Mouse (Mus musculus) kidney, embryonic 14.5 days (tissue): Measurements from ENCODE around the gene Wwox. TPM values are rescaled to one million over a fixed set of nuclear protein-coding genes. Genes with fewer than 3 reads are reported as not detected.

ENCODE experiments used
- ATAC-seq: fragments of 200-750 bp; cut with Nextera tagmentation; 2 replicates; pipeline ENCODE4 v1.8.0; 2017; ENCODE audit warnings: moderate number of reproducible peaks, mild to moderate bottlenecking, moderate TSS enrichment, moderate library complexity; ENCODE audit not compliant: low FRiP score, low TSS enrichment
- H3K27ac ChIP-seq: fragments of 300-500 bp; sonication (generic); 2 replicates; pipeline ENCODE4 v1.5.1; 2014; ENCODE audit warnings: low read depth, mild to moderate bottlenecking, low read length, moderate library complexity, mixed read lengths
- H3K27me3 ChIP-seq: fragments of 300-500 bp; sonication (generic); 2 replicates; pipeline ENCODE4 v1.6.1; 2014; ENCODE audit warnings: mild to moderate bottlenecking, low read length; ENCODE audit not compliant: control insufficient read depth, insufficient read depth
- H3K36me3 ChIP-seq: fragments of 300-500 bp; sonication (generic); 2 replicates; pipeline ENCODE4 v1.6.1; 2014; ENCODE audit warnings: low read length, mixed read lengths; ENCODE audit not compliant: control insufficient read depth, insufficient read depth
- H3K4me1 ChIP-seq: fragments of 300-500 bp; sonication (generic); 2 replicates; pipeline ENCODE4 v1.6.1; 2014; ENCODE audit warnings: low read length, mixed read lengths; ENCODE audit not compliant: control insufficient read depth, insufficient read depth
- H3K4me2 ChIP-seq: fragments of 300-500 bp; sonication (generic); replicated peaks from 2 replicates; pipeline ENCODE4 v1.6.1; 2014; ENCODE audit warnings: low read depth, mild to moderate bottlenecking, low read length
- H3K4me3 ChIP-seq: fragments of 300-500 bp; sonication (generic); 2 replicates; pipeline ENCODE4 v1.5.1; 2014; ENCODE audit warnings: mild to moderate bottlenecking, low read length
- H3K9ac ChIP-seq: fragments of 300-500 bp; sonication (generic); 2 replicates; pipeline ENCODE4 v1.6.1; 2014; ENCODE audit warnings: low read depth, mild to moderate bottlenecking, low read length, moderate library complexity
- H3K9me3 ChIP-seq: fragments of 300-500 bp; sonication (generic); 2 replicates; pipeline ENCODE4 v1.6.1; 2016; ENCODE audit warnings: low read length; ENCODE audit not compliant: control insufficient read depth
- WGBS: fragments of 180-500 bp; shearing (Covaris S2); extraction: QIAGEN DNeasy Blood & Tissue Kit; methylation state at CpG from one replicate; pipeline ENCODE4 v1.1.7; 2014; 5-methylcytosine and 5-hydroxymethylcytosine counted together
- polyA plus RNA-seq: library from polyadenylated mRNA; unstranded; fragments of >200 nt; fragmentation: Nextera tagmentation; extraction: Ambion mirVana; gene quantifications from 2 replicates; pipeline ENCODE4 v1.2.1, GENCODE M21; 2014

Wwox gene
- polyA plus RNA-seq, 1 experiment from 2014 or later, result 17.0 TPM

DNA sequence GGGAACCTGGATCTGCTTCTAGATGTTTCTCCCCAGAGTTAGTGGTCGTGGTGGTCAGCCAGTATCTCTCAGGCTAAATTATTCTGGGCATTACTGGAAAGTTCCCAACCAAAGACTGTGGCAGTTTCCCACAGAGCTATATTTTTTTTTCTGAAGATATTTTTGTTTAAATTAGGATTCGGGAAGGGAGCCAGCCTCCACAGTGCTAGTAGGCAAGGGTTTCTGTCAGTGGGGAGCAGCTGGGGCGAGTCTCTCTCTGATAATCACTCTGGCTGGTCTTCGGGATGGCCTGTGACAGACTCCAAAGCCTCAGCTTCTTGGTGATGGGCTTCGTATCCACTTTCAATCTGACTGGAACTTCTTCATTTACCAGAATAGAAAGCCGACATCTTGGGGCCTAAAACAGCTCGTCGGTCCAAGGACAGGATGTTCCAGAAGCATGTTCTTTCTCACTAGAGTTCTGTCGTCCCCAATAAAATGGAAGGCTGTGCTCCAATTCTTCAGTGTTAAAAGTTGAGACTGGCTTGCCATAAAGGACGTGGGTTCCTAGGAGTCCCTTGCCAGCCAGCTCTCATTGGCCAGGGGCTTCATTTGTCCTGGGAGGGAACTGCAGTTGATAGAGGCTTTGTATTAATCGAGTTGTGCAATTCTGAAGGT, 244.7 kb downstream of the Wwox start:
- no peak overlapping the region for H3K4me3 ChIP-seq
- H3K27me3 ChIP-seq, result no peaks in the 10 kb centered on the region
- WGBS, result 83% methylated on average over 11 of the region's 11 CpGs
- H3K36me3 ChIP-seq, result no peaks in the 10 kb centered on the region
- H3K9me3 ChIP-seq, result no peaks in the 10 kb centered on the region
- no peak overlapping the region for H3K9ac ChIP-seq
- H3K4me2 ChIP-seq, result no peak overlapping the region
- peaks cover 20% of the 10 kb centered on the region for H3K4me1 ChIP-seq
- ATAC-seq, result no peak
- H3K27ac ChIP-seq, result no peak overlapping the region

DNA sequence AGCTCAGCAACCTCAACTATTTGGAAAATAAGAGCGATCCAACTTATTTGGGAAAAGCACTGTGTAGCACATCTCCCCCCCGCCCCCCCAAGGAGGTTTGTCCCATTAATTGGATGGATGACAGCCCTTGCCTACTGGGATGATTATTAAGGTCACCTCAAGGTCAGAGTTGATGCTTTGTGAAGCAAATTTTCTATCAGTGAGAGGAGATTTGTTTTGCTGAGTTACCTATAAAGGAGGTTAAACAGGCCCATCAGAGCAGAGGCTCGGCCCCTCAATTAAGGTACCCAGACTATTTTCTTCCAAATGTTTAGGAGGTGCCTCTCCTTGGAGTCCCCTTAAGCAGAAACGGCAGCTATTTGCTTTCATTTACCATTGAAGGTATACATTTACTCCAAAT, 247.0 kb downstream of the Wwox start:
- no peaks in the 10 kb centered on the region for H3K27me3 ChIP-seq
- peaks cover 2% of the 10 kb centered on the region; the same call in 1 of the 2 replicates for H3K4me1 ChIP-seq
- no peaks in the 10 kb centered on the region for H3K9me3 ChIP-seq
- no peak overlapping the region for H3K9ac ChIP-seq
- 87% methylated on average over 4 of the region's 4 CpGs for WGBS
- no peak overlapping the region for H3K4me3 ChIP-seq
- no peak overlapping the region for H3K27ac ChIP-seq
- no peak overlapping the region for H3K4me2 ChIP-seq
- H3K36me3 ChIP-seq, result no peaks in the 10 kb centered on the region
- no peak for ATAC-seq

- Histone ChIP-seq H3K4me1 (no peaks in the 10 kb centered on the region), H3K9ac (no peak overlapping the region), H3K27me3 (no peaks in the 10 kb centered on the region), H3K36me3 (no peaks in the 10 kb centered on the region), H3K9me3 (no peaks in the 10 kb centered on the region), H3K4me3 (no peak overlapping the region), H3K4me2 (no peak overlapping the region), H3K27ac (no peak overlapping the region)
- WGBS, result 83% methylated on average over 11 of the region's 11 CpGs
- no peak for ATAC-seq
These were observed 249.3 kb downstream of the Wwox start for GRCm38 (mm10) chr8:114688732-114689131.

DNA sequence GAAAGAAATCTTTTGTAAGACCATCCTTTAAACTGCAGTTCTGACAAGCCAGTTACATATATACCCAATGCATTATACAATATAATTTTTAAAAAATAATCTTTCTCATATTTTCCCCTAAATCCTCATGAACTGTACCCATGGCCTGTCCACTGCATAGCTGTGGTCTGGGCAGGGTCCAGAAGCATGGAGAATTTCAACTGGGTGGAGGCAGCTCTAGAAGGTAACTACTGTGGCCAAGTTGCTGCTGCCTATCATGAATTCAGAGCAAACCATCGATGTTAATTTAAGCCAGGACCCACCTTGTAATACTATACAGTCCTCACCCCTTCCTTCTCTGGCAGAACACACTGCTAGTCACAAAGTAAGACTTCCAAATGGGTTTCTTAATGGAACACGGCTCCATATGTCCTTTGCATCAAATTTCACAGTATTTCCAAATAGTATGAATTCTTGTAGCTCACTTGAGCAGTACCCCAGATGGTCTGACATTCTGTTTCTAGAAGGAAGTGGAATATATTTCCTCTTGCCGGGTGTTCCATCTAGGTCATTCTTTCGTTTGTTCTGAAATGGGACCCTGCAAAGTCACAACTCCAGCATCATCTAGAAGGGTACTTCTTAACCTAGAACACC, 255.2 kb downstream of the Wwox start:
- no peak for ATAC-seq
- no peak overlapping the region for H3K27ac ChIP-seq

DNA sequence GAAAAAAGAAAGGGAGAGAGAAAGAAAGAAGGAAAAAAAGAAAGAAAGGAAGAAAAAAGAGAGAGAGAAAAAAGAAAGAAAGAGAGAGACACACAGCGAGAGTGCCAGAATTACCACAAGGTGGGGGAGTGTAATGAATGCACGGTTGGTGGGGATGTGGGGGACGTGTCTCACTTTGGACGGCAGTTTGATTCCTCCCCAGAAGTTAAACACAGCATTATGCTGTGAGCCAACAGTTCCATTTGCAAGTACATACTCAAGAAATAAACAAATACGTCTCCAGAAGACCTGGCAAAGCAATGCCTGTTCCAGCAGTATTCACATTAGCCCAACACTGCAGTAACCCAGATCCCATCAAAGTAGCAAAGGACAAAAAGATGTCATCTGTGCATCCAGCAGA, 264.1 kb downstream of the Wwox start:
- Histone ChIP-seq H3K4me2 (no peak overlapping the region), H3K9ac (no peak overlapping the region), H3K27ac (no peak overlapping the region), H3K36me3 (no peaks in the 10 kb centered on the region), H3K4me1 (peaks cover 8% of the 10 kb centered on the region; the same call in 1 of the 2 replicates), H3K9me3 (no peaks in the 10 kb centered on the region; the same call in 1 of the 2 replicates), H3K27me3 (no peaks in the 10 kb centered on the region), H3K4me3 (no peak overlapping the region)
- ATAC-seq, result no peak
- WGBS, result 41% methylated on average over 5 of the region's 5 CpGs

More for the DNA sequence above, 255.2 kb downstream of the Wwox start:
- no peaks in the 10 kb centered on the region for H3K27me3 ChIP-seq
- no peak overlapping the region for H3K9ac ChIP-seq
- no peaks in the 10 kb centered on the region for H3K36me3 ChIP-seq
- no peak overlapping the region for H3K4me3 ChIP-seq
- no peaks in the 10 kb centered on the region for H3K4me1 ChIP-seq
- no peak overlapping the region for H3K4me2 ChIP-seq
- 72% methylated on average over 4 of the region's 4 CpGs for WGBS
- H3K9me3 ChIP-seq, result no peaks in the 10 kb centered on the region; the same call in 1 of the 2 replicates

DNA sequence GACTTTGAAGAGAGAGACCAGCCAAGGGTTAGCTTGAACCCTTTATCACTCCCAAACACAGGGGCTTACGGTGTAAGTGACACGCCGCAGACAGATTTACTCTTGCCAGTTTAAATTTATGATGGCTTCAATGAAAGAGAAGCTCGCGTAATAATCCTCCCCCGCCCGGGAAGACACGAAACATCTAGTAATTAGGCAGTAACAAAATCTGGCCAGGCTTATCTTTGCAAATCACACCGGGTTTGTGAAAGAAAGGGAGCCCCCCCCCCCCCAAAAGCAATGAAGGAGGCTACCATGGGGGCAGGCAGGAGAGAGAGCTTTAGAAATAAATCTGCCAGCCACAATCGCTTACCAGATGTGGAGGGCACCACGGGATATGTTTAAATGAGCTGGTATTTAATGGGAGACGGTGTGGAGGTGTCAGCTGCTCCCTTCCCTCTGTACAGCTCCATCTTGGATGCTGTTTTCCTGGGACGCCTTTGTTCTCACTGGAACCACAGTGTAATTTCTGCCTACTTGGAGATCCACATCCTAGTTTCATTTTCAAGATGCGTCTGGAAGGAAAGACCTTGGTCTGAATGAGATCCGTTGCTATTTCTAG, 268.2 kb downstream of the Wwox start:
- H3K4me1 ChIP-seq, result peaks cover 14% of the 10 kb centered on the region; the same call in 1 of the 2 replicates
- no peaks in the 10 kb centered on the region for H3K27me3 ChIP-seq
- H3K9ac ChIP-seq, result no peak overlapping the region
- no peak overlapping the region; the same call in 1 of the 2 replicates for H3K4me3 ChIP-seq
- WGBS, result 5% methylated on average over 15 of the region's 15 CpGs
- peak overlapping the region; percentile 44; the same call in 1 of the 2 replicates for H3K27ac ChIP-seq
- no peaks in the 10 kb centered on the region for H3K9me3 ChIP-seq
- H3K4me2 ChIP-seq, result peak overlapping the region; percentile 15
- ATAC-seq, result peak; percentile 93
- H3K36me3 ChIP-seq, result no peaks in the 10 kb centered on the region

DNA sequence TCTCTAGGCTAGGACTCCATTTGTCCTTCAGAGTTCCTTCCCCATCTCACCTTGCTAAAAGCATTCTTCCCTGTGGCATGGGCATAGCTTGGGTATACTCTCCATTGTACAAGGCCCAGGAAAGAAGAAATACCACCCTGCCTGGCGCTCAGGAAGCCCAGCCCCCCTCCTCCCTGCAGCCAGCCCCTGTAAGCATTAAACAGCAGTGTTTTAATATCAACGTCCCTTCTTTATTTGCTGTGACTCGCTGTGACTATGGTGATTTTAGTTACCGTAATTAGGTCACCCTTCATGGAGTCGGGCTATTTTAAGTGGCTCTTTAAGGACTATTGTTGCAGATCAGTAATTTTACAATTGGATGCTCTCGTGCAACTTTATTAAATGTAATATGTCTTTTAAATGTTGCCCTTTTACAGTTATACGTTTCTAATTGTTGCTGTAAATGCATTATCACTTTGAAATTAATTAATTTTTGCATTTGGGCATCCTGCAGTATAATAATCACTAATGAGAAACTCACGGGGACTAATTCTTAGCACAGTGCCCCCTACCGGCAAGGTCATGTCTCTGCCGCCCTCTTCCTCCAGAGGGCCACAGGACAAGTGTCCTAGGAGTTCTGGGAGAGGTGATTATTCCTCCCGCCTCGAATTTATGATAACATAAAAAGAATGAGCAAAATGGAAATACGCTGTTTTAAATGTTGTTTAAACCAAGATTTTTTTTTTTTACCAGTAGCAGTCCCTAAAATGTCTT, 276.0 kb downstream of the Wwox start:
- Histone ChIP-seq H3K4me2 (no peak overlapping the region), H3K27me3 (no peaks in the 10 kb centered on the region), H3K36me3 (no peaks in the 10 kb centered on the region), H3K4me1 (peaks cover 10% of the 10 kb centered on the region), H3K4me3 (no peak overlapping the region), H3K27ac (no peak overlapping the region), H3K9ac (no peak overlapping the region), H3K9me3 (no peaks in the 10 kb centered on the region)
- ATAC-seq, result no peak
- WGBS, result 48% methylated on average over 13 of the region's 13 CpGs

DNA sequence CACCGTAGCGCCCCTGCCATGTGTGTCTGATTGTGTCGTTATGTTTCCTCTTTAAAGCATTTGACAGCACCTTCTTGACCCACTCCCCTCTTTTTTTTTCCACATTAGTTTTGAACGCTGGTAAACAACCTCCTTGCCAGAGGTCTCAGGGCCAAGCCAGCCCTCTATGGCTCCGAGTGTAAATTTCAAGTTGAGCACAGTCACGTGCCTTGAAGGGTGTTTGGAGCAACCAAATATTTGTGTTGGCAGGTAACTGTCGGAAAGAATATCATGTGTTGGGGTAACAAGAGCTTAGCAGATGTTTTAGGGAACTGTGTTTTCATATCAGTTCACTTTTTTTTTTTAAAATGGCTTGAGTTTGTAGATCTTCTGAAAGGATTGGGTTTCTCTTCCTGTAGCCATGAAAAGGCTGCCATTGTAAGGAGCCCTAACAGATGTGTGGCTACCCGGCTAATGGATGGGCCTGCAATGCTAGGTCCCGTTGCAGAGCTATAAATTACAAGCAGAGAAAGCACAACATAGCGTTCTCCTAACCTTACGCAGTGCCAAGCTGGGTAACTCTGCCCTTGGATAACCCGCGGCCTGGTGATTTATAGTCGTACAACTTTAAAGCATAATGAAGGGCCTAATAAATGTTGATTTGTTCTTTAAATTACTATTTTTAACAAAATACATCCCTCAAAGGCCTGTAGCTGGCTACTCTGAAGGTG, 277.2 kb downstream of the Wwox start:
- no peaks in the 10 kb centered on the region for H3K36me3 ChIP-seq
- H3K4me2 ChIP-seq, result no peak overlapping the region
- H3K9ac ChIP-seq, result no peak overlapping the region
- H3K27ac ChIP-seq, result peak overlapping the region; percentile 5; the same call in 1 of the 2 replicates
- WGBS, result 19% methylated on average over 14 of the region's 14 CpGs
- H3K4me3 ChIP-seq, result no peak overlapping the region
- H3K27me3 ChIP-seq, result no peaks in the 10 kb centered on the region
- peaks cover 7% of the 10 kb centered on the region for H3K4me1 ChIP-seq
- peak; percentile 85 for ATAC-seq
- no peaks in the 10 kb centered on the region for H3K9me3 ChIP-seq
